ENCODE assay signal across 9 mouse cellular contexts in the genomic region with DNA sequence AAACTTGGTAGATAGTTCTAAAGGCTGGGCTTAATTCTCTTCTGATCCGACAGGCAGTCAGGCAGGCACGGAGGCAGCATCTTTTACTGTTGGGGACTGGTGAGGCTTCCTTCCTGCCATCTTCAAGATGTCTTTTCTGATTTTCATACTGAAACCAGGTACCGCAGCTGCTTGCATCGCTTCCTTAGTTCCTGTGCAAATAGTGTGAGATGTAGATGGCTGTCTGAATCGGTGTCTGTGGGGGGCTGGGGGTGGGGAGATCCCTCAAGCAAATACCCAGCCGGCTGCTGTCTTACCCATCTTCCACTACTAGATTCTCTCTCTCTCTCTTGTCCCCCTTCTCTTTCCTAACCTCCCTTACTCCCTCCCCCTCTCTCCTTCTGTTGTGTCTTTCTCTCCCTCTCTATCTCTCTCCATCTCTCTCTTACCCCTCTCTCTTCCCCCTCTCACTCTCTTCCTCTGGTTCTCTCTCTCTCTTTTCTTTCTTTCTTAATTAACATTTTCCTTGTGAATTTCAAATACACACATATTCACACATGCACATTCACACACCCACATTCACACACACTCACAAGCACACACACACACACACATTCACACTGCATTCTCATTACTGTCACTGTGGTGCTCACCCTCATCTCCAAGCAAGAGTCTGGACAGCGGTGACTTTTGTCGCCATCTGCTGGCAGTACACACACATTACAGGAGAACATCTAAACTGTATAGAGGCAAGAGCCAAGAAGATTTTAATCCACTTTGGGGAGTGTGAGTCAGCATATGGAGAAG.
DNase-seq lines count a peak whose midpoint lies in the region; ATAC-seq and TF ChIP-seq lines count a peak whose summit lies in the region.
"Had no signal": no experiment of that assay in that cellular context is flagged by ENCODE, and none has a peak within 500 bp of the region (broad histone marks: within the 10 kb centered on the region; RNA-seq: fewer than 3 reads in every experiment).

No protein-coding gene starts in this region.

- peak; percentile 64 for TF ChIP-seq RAD21 in MEL (IDR thresholded peaks at IDR 0.05; ENCODE audit: low read depth, low read length)

- no peaks in the 10 kb centered on the region for H3K9me3 ChIP-seq in MEL (replicated peaks; ENCODE audit: insufficient read depth, low read length)
- no peaks in the 10 kb centered on the region for H3K9me3 ChIP-seq in forebrain, embryonic 10.5 days
- no peaks in the 10 kb centered on the region for H3K9me3 ChIP-seq in hindbrain, embryonic 13.5 days
- H3K9me3 ChIP-seq: liver, embryonic 15.5 days had no signal

- no peaks in the 10 kb centered on the region for H3K27me3 ChIP-seq in MEL (ENCODE audit: control insufficient read depth in 1 of 2, insufficient read depth in 2 of 2, low read length in 2 of 2)
- H3K27me3 ChIP-seq in forebrain, embryonic 10.5 days (ENCODE audit: poor library complexity, severe bottlenecking) = peaks cover 1% of the 10 kb centered on the region; the same call in 1 of the 2 replicates
- H3K27me3 ChIP-seq in hindbrain, embryonic 13.5 days = no peaks in the 10 kb centered on the region
- H3K27me3 ChIP-seq: liver, embryonic 15.5 days had no signal

- no peak overlapping the region for H3K27ac ChIP-seq in MEL (ENCODE audit: control insufficient read depth, low read depth, low read length)
- peak overlapping the region; percentile 63; the same call in 1 of the 2 replicates for H3K27ac ChIP-seq in forebrain, embryonic 10.5 days
- no peak overlapping the region for H3K27ac ChIP-seq in hindbrain, embryonic 13.5 days
- H3K27ac ChIP-seq: liver, embryonic 15.5 days had no signal

- no peaks in the 10 kb centered on the region for H3K79me2 ChIP-seq in MEL (ENCODE audit: control insufficient read depth, insufficient read depth, low read length, poor library complexity)

- TF ChIP-seq CTCF in MEL (IDR thresholded peaks at IDR 0.05 in 2 of 3, conservative IDR thresholded peaks at IDR 0.05 in 1 of 3; ENCODE audit: control insufficient read depth in 1 of 3, insufficient read depth in 1 of 3, low read depth in 2 of 3, low read length in 3 of 3, poor library complexity in 1 of 3, severe bottlenecking in 1 of 3) = peak; percentile 78 to 80 (median 78)
- TF ChIP-seq CTCF in brain, embryonic 14.5 days (IDR thresholded peaks at IDR 0.05; ENCODE audit: borderline replicate concordance, extremely low read depth, insufficient read depth, insufficient read length) = peak; percentile 88

- no peak for TF ChIP-seq EP300 in MEL (IDR thresholded peaks at IDR 0.05; ENCODE audit: low read depth in 1 of 2, low read length in 2 of 2)

- no peak overlapping the region for H3K4me2 ChIP-seq in hindbrain, embryonic 13.5 days
- H3K4me2 ChIP-seq: liver, embryonic 15.5 days had no signal

- no peaks in the 10 kb centered on the region for H3K36me3 ChIP-seq in MEL (ENCODE audit: control insufficient read depth in 1 of 2, insufficient read depth in 2 of 2, low read length in 2 of 2)
- H3K36me3 ChIP-seq in forebrain, embryonic 10.5 days (replicated peaks) = no peaks in the 10 kb centered on the region
- H3K36me3 ChIP-seq in hindbrain, embryonic 13.5 days = no peaks in the 10 kb centered on the region
- H3K36me3 ChIP-seq: liver, embryonic 15.5 days had no signal

- no peaks in the 10 kb centered on the region for H3K4me1 ChIP-seq in MEL (ENCODE audit: control insufficient read depth in 1 of 2, insufficient read depth in 2 of 2, low read length in 2 of 2)
- peaks cover 21% of the 10 kb centered on the region for H3K4me1 ChIP-seq in forebrain, embryonic 10.5 days
- H3K4me1 ChIP-seq in hindbrain, embryonic 13.5 days (replicated peaks) = no peaks in the 10 kb centered on the region
- H3K4me1 ChIP-seq: liver, embryonic 15.5 days had no signal

- TF ChIP-seq POLR2A in MEL (IDR thresholded peaks at IDR 0.05; ENCODE audit: control insufficient read depth in 1 of 2, insufficient read depth in 1 of 2, low read depth in 1 of 2, low read length in 2 of 2, poor library complexity in 1 of 2) = no peak
- TF ChIP-seq POLR2A in brain, embryonic 14.5 days (IDR thresholded peaks at IDR 0.05; ENCODE audit: borderline replicate concordance, extremely low read depth, insufficient read depth, insufficient read length, poor library complexity, severe bottlenecking) = no peak

- no peak overlapping the region for H3K4me3 ChIP-seq in MEL (ENCODE audit: control insufficient read depth in 1 of 2, insufficient read depth in 1 of 2, low read depth in 2 of 2, low read length in 2 of 2)
- no peak overlapping the region for H3K4me3 ChIP-seq in forebrain, embryonic 10.5 days
- H3K4me3 ChIP-seq in hindbrain, embryonic 13.5 days = no peak overlapping the region
- H3K4me3 ChIP-seq: liver, embryonic 15.5 days had no signal

- H3K9ac ChIP-seq in MEL (ENCODE audit: control insufficient read depth, low read depth, low read length, poor library complexity, severe bottlenecking) = no peak overlapping the region
- no peak overlapping the region for H3K9ac ChIP-seq in hindbrain, embryonic 13.5 days
- H3K9ac ChIP-seq: liver, embryonic 15.5 days had no signal

- 70% methylated on average over 8 of the region's 8 CpGs for WGBS in forebrain, embryonic 10.5 days
- WGBS in hindbrain, embryonic 13.5 days = 67% methylated on average over 8 of the region's 8 CpGs

- peak; percentile 76 for ATAC-seq in hindbrain, embryonic 13.5 days (ENCODE audit: low FRiP score)

- peak; percentile 61 for DNase-seq in MEL (ENCODE audit: low read depth, low spot score)
- peak; percentile 92 for DNase-seq in brain, embryonic 14.5 days (ENCODE audit: low read depth)
- DNase-seq in forebrain, embryonic 10.5 days (ENCODE audit: extremely low spot score, low spot score) = peak; percentile 74
- peak; percentile 83 for DNase-seq in layer of hippocampus, adult 9-11 months
- DNase-seq in lung, postnatal 14 days = peak; percentile 70
- peak; percentile 57 for DNase-seq in retina, postnatal 7 days (ENCODE audit: low read depth, low spot score)
- peak; percentile 88 for DNase-seq in thymus, postnatal 4 days

TF ChIP-seq in MEL, 35 proteins besides CTCF, POLR2A, EP300 and RAD21:
- peak; percentile 81 for TF ChIP-seq SMC3 (IDR thresholded peaks at IDR 0.05; ENCODE audit: low read depth, low read length)
- no peak for TF ChIP-seq NRF1 (IDR thresholded peaks at IDR 0.05; ENCODE audit: insufficient read depth, low read depth, low read length, poor library complexity, severe bottlenecking)
- peak; percentile 49 for TF ChIP-seq ZC3H11A (IDR thresholded peaks at IDR 0.05; ENCODE audit: low read depth, low read length)
- no peak for TF ChIP-seq RCOR1 (IDR thresholded peaks at IDR 0.05; ENCODE audit: low read depth, low read length)
